Mouse (Mus musculus): ENCODE data around the gene Alyref2. TPM values are rescaled to one million over a fixed set of nuclear protein-coding genes. Genes with fewer than 3 reads are reported as not detected.

The Alyref2 gene
- total RNA-seq, 2 experiments from 2014 or later, result 4.4 to 4.5 TPM

Other genes with a start within 250 kb of the Alyref2 start
- 10 to 100 TPM; 28.0 to 28.6 TPM for gene B4galt3, start 233.2 kb upstream of the Alyref2 start, total RNA-seq (2021)
- 10 to 100 TPM; 20.7 to 21.4 TPM for gene Ppox, start 222.3 kb upstream of the Alyref2 start, total RNA-seq (2021)
- gene Usp21, start 215.5 kb upstream of the Alyref2 start, total RNA-seq (2021), result 10 to 100 TPM; 20.7 to 26.8 TPM
- gene Ufc1, start 208.5 kb upstream of the Alyref2 start, total RNA-seq (2021), result 100 to 1,000 TPM; 101 to 112 TPM
- 10 to 100 TPM; 23.6 to 26.3 TPM for gene Dedd, start 174.3 kb upstream of the Alyref2 start, total RNA-seq (2021)
- 10 to 100 TPM; 20.9 to 22.1 TPM for gene Nit1, start 157.8 kb upstream of the Alyref2 start, total RNA-seq (2021)
- gene Pfdn2, start 157.8 kb upstream of the Alyref2 start, total RNA-seq (2021), result 10 to 100 TPM; 73.4 to 73.9 TPM
- gene Klhdc9, start 142.7 kb upstream of the Alyref2 start, total RNA-seq (2021), result under 1 TPM; 0.60 to 0.65 TPM
- under 1 TPM in 1 of 2 experiments, not detected in 1; 0.22 TPM for gene Nectin4, start 133.4 kb upstream of the Alyref2 start, total RNA-seq (2021)
- 1 to 10 TPM; 2.1 to 2.5 TPM for gene Arhgap30, start 114.5 kb upstream of the Alyref2 start, total RNA-seq (2021)
- gene Usf1, start 92.2 kb upstream of the Alyref2 start, total RNA-seq (2021), result 10 to 100 TPM; 50.4 to 51.3 TPM
- gene Tstd1, start 84.6 kb upstream of the Alyref2 start, total RNA-seq (2021), result 1 to 10 TPM; 1.6 TPM
- gene F11r, start 65.9 kb upstream of the Alyref2 start, total RNA-seq (2021), result 10 to 100 TPM; 59.4 to 65.1 TPM
- gene Itln1, start 31.8 kb downstream of the Alyref2 start, total RNA-seq (2021), result not detected
- gene Cd244a, start 55.7 kb downstream of the Alyref2 start, total RNA-seq (2021), result under 1 TPM; 0.10 to 0.20 TPM
- gene Ly9, start 103.9 kb downstream of the Alyref2 start, total RNA-seq (2021), result under 1 TPM; 0.17 to 0.22 TPM
- under 1 TPM in 1 of 2 experiments, not detected in 1; 0.29 TPM for gene Slamf7, start 149.6 kb downstream of the Alyref2 start, total RNA-seq (2021)
- 1 to 10 TPM; 1.8 to 2.3 TPM for gene Cd48, start 178.5 kb downstream of the Alyref2 start, total RNA-seq (2021)

Data from heart, postnatal 10 days (tissue).